Mouse (Mus musculus) myocyte (in vitro differentiated cells): Measurements from ENCODE around the gene Diaph3. TPM values are rescaled to one million over a fixed set of nuclear protein-coding genes. Genes with fewer than 3 reads are reported as not detected.

Source experiments
- H3K27me3 ChIP-seq: one replicate; pipeline ENCODE4 v1.6.1; 2011; ENCODE audit not compliant: control insufficient read depth, insufficient read depth, insufficient read length
- H3K36me3 ChIP-seq: one replicate; pipeline ENCODE4 v1.6.1; 2011; ENCODE audit not compliant: control insufficient read depth, insufficient read depth
- H3K4me2 ChIP-seq: one replicate; pipeline ENCODE4 v1.6.1; 2011; ENCODE audit warnings: low read depth, control low read depth
- H3K4me3 ChIP-seq: one replicate; pipeline ENCODE4 v1.5.1; 2011; ENCODE audit warnings: mild to moderate bottlenecking, control low read depth, moderate library complexity
- H3K79me2 ChIP-seq: one replicate; pipeline ENCODE4 v1.6.1; 2011; ENCODE audit not compliant: control insufficient read depth, insufficient read depth
- H3ac ChIP-seq: one replicate; pipeline ENCODE4 v1.6.1; 2011; ENCODE audit not compliant: control insufficient read depth, insufficient read length
- CEBPB ChIP-seq: IDR thresholded peaks from 2 replicates; pipeline ENCODE4 v1.6.1; 2011; ENCODE audit warnings: mild to moderate bottlenecking, moderate library complexity; ENCODE audit not compliant: poor library complexity, insufficient read depth, severe bottlenecking
- E2F4 ChIP-seq: IDR thresholded peaks from one replicate; pipeline ENCODE4 v1.6.1; 2011; ENCODE audit warnings: mild to moderate bottlenecking, control low read depth, moderate library complexity; ENCODE audit not compliant: insufficient read depth
- MAX ChIP-seq: IDR thresholded peaks from one replicate; pipeline ENCODE4 v1.6.1; 2011; ENCODE audit warnings: low read depth, mild to moderate bottlenecking, control low read depth
- MYOD1 ChIP-seq, 3 experiments: IDR thresholded peaks; one replicate each; pipeline ENCODE4 v1.6.1; 2011; ENCODE audit warnings: control low read depth in 2 of 3, low read depth in 2 of 3, mild to moderate bottlenecking in 2 of 3, moderate library complexity in 1 of 3; ENCODE audit not compliant: insufficient read length in 2 of 3, control insufficient read depth in 1 of 3
- MYOG ChIP-seq, 3 experiments: IDR thresholded peaks; one replicate each; pipeline ENCODE4 v1.6.1; 2011; ENCODE audit warnings: control low read depth in 2 of 3, low read depth in 2 of 3, mild to moderate bottlenecking in 2 of 3; ENCODE audit not compliant: insufficient read length in 2 of 3, control insufficient read depth in 1 of 3, insufficient read depth in 1 of 3
- POLR2A ChIP-seq: IDR thresholded peaks from one replicate; pipeline ENCODE4 v1.6.1; 2011; ENCODE audit warnings: low read depth, mild to moderate bottlenecking, control low read depth, moderate library complexity; ENCODE audit not compliant: insufficient read length
- POLR2AphosphoS2 ChIP-seq: IDR thresholded peaks from one replicate; pipeline ENCODE4 v1.6.1; 2011; ENCODE audit warnings: low read depth, control low read depth; ENCODE audit not compliant: insufficient read length
- REST ChIP-seq: IDR thresholded peaks from one replicate; pipeline ENCODE4 v1.6.1; 2011; ENCODE audit warnings: mild to moderate bottlenecking, control low read depth, moderate library complexity; ENCODE audit not compliant: insufficient read depth, insufficient read length
- SRF ChIP-seq: IDR thresholded peaks from one replicate; pipeline ENCODE4 v1.6.1; 2011; ENCODE audit warnings: low read depth; ENCODE audit not compliant: control insufficient read depth, insufficient read length
- TCF12 ChIP-seq: IDR thresholded peaks from one replicate; pipeline ENCODE4 v1.6.1; 2011; ENCODE audit warnings: mild to moderate bottlenecking, control low read depth; ENCODE audit not compliant: poor library complexity, insufficient read depth, severe bottlenecking
- TCF3 ChIP-seq: IDR thresholded peaks from one replicate; pipeline ENCODE4 v1.6.1; 2011; ENCODE audit warnings: low read depth, control low read depth; ENCODE audit not compliant: insufficient read length
- USF1 ChIP-seq: IDR thresholded peaks from one replicate; pipeline ENCODE4 v1.6.1; 2011; ENCODE audit warnings: low read depth, mild to moderate bottlenecking, control low read depth, moderate library complexity
- polyA plus RNA-seq: library from polyadenylated mRNA; unstranded; fragments of >200 nt; fragmentation: generic; extraction: Trizol; gene quantifications from one replicate; pipeline ENCODE4 v1.2.1, GENCODE M21; 2012; ENCODE audit warnings: missing spikeins

Gene Diaph3
- polyA plus RNA-seq, 1 experiment = 5.7 TPM

DNA sequence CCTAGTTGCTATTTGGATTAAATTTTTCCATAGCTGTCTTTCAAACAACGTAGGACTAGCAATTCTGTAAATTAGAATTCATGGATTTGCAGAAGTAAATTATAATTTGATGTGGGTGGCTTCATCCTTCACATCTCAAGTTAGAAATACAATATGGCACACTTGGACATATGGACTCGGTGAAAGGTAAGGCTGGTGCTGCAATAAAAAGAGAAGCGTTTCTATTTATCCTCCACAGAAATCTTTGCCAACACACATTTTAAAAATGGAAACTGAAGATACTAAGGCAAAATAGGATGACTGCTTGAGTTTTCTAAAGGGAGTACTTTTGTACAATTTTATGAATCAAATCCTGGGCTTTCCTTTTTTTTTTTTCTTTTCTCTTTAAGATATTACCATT is 480.5 kb downstream of the Diaph3 start:
- H3ac ChIP-seq = no peak overlapping the region
- no peak overlapping the region for H3K4me2 ChIP-seq
- no peak overlapping the region for H3K4me3 ChIP-seq
- H3K79me2 ChIP-seq = no peaks in the 10 kb centered on the region
- H3K27me3 ChIP-seq = no peaks in the 10 kb centered on the region
- no peaks in the 10 kb centered on the region for H3K36me3 ChIP-seq
- TF ChIP-seq POLR2A (no peak), TCF3 (no peak), MYOD1 (IDR thresholded peaks at IDR 0.05; ENCODE audit: control insufficient read depth in 1 of 3, insufficient read length in 2 of 3, low read depth in 2 of 3) (no peak), E2F4 (no peak), MYOG (IDR thresholded peaks at IDR 0.05; ENCODE audit: control insufficient read depth in 1 of 3, insufficient read depth in 1 of 3, insufficient read length in 2 of 3, low read depth in 2 of 3) (no peak), SRF (no peak), USF1 (no peak), REST (no peak), MAX (no peak), CEBPB (no peak), POLR2AphosphoS2 (no peak), TCF12 (no peak)

- Histone ChIP-seq H3K27me3 (no peaks in the 10 kb centered on the region), H3K4me3 (no peak overlapping the region), H3K36me3 (no peaks in the 10 kb centered on the region), H3ac (no peak overlapping the region), H3K4me2 (no peak overlapping the region), H3K79me2 (no peaks in the 10 kb centered on the region)
- TF ChIP-seq USF1 = no peak
- no peak for TF ChIP-seq TCF12
- TF ChIP-seq CEBPB = no peak
- no peak for TF ChIP-seq POLR2AphosphoS2
- TF ChIP-seq MYOD1 (IDR thresholded peaks at IDR 0.05; ENCODE audit: control insufficient read depth in 1 of 3, insufficient read length in 2 of 3, low read depth in 2 of 3) = no peak
- no peak for TF ChIP-seq E2F4
- no peak for TF ChIP-seq REST
- TF ChIP-seq MAX = no peak
Measured at GRCm38 (mm10) chr14:86656262-86656661, 484.8 kb downstream of the Diaph3 start.

- TF ChIP-seq SRF (no peak), POLR2A (no peak), REST (no peak)
- H3K36me3 ChIP-seq = no peaks in the 10 kb centered on the region
- no peak overlapping the region for H3ac ChIP-seq
- H3K4me3 ChIP-seq = no peak overlapping the region
- no peaks in the 10 kb centered on the region for H3K79me2 ChIP-seq
- no peak overlapping the region for H3K4me2 ChIP-seq
- H3K27me3 ChIP-seq = no peaks in the 10 kb centered on the region
Measured at GRCm38 (mm10) chr14:86646499-86647120, 494.4 kb downstream of the Diaph3 start.

- no peaks in the 10 kb centered on the region for H3K27me3 ChIP-seq
- TF ChIP-seq MYOD1 (IDR thresholded peaks at IDR 0.05; ENCODE audit: control insufficient read depth in 1 of 3, insufficient read length in 2 of 3, low read depth in 2 of 3) (no peak), POLR2A (no peak), E2F4 (no peak), MYOG (IDR thresholded peaks at IDR 0.05; ENCODE audit: control insufficient read depth in 1 of 3, insufficient read depth in 1 of 3, insufficient read length in 2 of 3, low read depth in 2 of 3) (no peak), SRF (no peak), POLR2AphosphoS2 (no peak), USF1 (no peak), REST (no peak), TCF3 (no peak), MAX (no peak), CEBPB (no peak), TCF12 (no peak)
- no peaks in the 10 kb centered on the region for H3K36me3 ChIP-seq
- no peak overlapping the region for H3ac ChIP-seq
- no peak overlapping the region for H3K4me3 ChIP-seq
- no peak overlapping the region for H3K4me2 ChIP-seq
- H3K79me2 ChIP-seq = no peaks in the 10 kb centered on the region
Measured at GRCm38 (mm10) chr14:86642831-86643241, 498.2 kb downstream of the Diaph3 start.

GRCm38 (mm10) chr14:86641839-86642238 is 499.2 kb downstream of the Diaph3 start:
- Histone ChIP-seq H3K4me2 (no peak overlapping the region), H3K4me3 (no peak overlapping the region), H3K36me3 (no peaks in the 10 kb centered on the region), H3ac (no peak overlapping the region), H3K27me3 (no peaks in the 10 kb centered on the region), H3K79me2 (no peaks in the 10 kb centered on the region)
- TF ChIP-seq TCF3 (no peak), USF1 (no peak), POLR2A (no peak)
